Mouse (Mus musculus): ENCODE results near the gene Gm45808. TPM values are rescaled to one million over a fixed set of nuclear protein-coding genes. Genes with fewer than 3 reads are reported as not detected.
A peak's percentile ranks its signal among the peaks of the same experiment; 100 is the strongest.
"Not testable (repeated sequence)": the region's sequence is repeated elsewhere in the genome, so short reads cannot be mapped to it uniquely, and the experiment has no call there.

Gene Gm45808
- polyA plus RNA-seq, 1 experiment from 2014 or later = not detected

DNA sequence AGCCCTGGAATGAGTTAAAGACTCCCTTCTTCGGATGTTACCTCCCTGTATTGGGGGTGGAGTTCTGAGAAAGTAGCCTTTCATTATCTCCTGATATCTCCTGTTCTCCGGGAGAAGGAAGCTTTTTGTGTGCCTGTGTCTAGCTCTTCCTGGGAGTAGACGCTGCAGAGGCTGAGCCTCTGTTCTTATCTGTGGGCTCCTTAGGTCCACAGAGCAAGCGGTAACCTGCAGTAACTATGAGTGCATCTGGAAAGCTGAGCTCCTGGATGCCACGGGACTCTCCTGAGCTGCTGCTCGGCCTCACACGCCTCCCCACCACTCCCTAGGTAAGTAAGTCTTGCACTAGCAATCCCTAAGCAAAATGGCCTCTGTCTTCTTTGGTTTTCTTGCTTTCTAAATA lies 453 bp downstream of the Gm45808 start:
- Histone ChIP-seq H3K9ac (no peak overlapping the region), H3K9me3 (no peaks in the 10 kb centered on the region), H3K4me1 (peaks cover 8% of the 10 kb centered on the region), H3K27ac (no peak overlapping the region), H3K27me3 (no peaks in the 10 kb centered on the region), H3K36me3 (no peaks in the 10 kb centered on the region), H3K4me3 (no peak overlapping the region), H3K4me2 (replicated peaks) (no peak overlapping the region)
- WGBS = 72% methylated on average over 7 of the region's 7 CpGs
- ATAC-seq (ENCODE audit: insufficient number of reproducible peaks, insufficient read depth, low FRiP score, low TSS enrichment) = no peak

DNA sequence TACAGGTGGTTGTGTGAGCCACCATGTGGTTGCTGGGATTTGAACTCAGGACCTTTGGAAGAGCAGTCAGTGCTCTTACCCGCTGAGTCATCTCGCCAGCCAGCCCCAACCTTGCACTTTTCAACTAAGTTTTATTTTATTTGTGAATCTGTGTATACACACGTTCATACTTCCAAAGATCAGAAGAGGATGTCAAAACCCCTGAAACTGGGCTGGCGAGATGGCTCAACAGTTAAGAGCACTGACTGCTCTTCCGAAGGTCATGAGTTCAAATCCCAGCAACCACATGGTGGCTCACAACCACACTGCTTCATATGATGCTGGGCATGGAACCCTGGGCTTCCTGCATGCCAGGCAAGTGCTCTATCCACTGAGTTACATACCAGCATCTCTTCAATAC lies 1.6 kb downstream of the Gm45808 start:
- H3K9ac ChIP-seq; H3K27ac ChIP-seq; H3K27me3 ChIP-seq; H3K36me3 ChIP-seq; H3K4me2 ChIP-seq (replicated peaks); H3K4me1 ChIP-seq; H3K4me3 ChIP-seq; ATAC-seq (ENCODE audit: insufficient number of reproducible peaks, insufficient read depth, low FRiP score, low TSS enrichment); H3K9me3 ChIP-seq: not testable (repeated sequence)
- WGBS = 94% methylated on average over 5 of the region's 5 CpGs

- Histone ChIP-seq H3K4me3 (no peak overlapping the region), H3K4me2 (replicated peaks) (no peak overlapping the region), H3K9me3 (no peaks in the 10 kb centered on the region), H3K27ac (no peak overlapping the region), H3K9ac (no peak overlapping the region), H3K27me3 (no peaks in the 10 kb centered on the region), H3K36me3 (no peaks in the 10 kb centered on the region), H3K4me1 (no peaks in the 10 kb centered on the region)
- 83% methylated on average over 1 of the region's 1 CpGs for WGBS
- no peak for ATAC-seq (ENCODE audit: insufficient number of reproducible peaks, insufficient read depth, low FRiP score, low TSS enrichment)
Observed at GRCm38 (mm10) chr7:45482166-45482565, 4.4 kb downstream of the Gm45808 start.

GRCm38 (mm10) chr7:45481374-45481927 lies 5.2 kb downstream of the Gm45808 start, which contains the start of gene Tulp2:
Gene Tulp2 (plus strand): TSS chr7:45481877.
- Histone ChIP-seq H3K27me3 (no peaks in the 10 kb centered on the region), H3K27ac (no peak within 1 kb of the TSS), H3K4me3 (no peak within 1 kb of the TSS), H3K4me1 (no peaks in the 10 kb centered on the region), H3K9me3 (no peaks in the 10 kb centered on the region), H3K36me3 (no peaks in the 10 kb centered on the region), H3K4me2 (replicated peaks) (no peak within 1 kb of the TSS), H3K9ac (no peak within 1 kb of the TSS)
- 55% methylated on average over 13 of the region's 15 CpGs for whole genome bisulfite sequencing
- peak; percentile 48; the same call in 1 of the 2 replicates for ATAC-seq (ENCODE audit: insufficient number of reproducible peaks, insufficient read depth, low FRiP score, low TSS enrichment)

DNA sequence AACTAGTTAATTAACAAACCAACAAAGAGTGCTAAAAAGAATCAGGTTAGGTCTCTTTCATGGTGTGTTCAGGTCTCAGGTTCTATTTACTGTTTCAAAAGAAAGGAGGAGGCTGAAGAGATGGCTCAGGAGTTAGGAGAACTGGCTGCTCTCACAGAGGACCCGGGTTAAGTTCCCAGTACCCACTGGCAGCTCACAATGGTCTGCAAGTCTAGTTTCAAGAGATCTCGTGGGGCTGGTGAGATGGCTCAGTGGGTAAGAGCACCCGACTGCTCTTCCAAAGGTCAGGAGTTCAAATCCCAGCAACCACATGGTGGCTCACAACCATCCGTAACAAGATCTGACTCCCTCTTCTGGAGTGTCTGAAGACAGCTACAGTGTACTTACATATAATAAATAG lies 6.3 kb downstream of the Gm45808 start:
- H3K36me3 ChIP-seq; H3K4me1 ChIP-seq; ATAC-seq (ENCODE audit: insufficient number of reproducible peaks, insufficient read depth, low FRiP score, low TSS enrichment); H3K27me3 ChIP-seq; H3K9me3 ChIP-seq; H3K4me3 ChIP-seq; H3K9ac ChIP-seq; H3K27ac ChIP-seq; H3K4me2 ChIP-seq (replicated peaks): not testable (repeated sequence)
- 79% methylated on average over 4 of the region's 4 CpGs for WGBS

GRCm38 (mm10) chr7:45478774-45479173 lies 7.8 kb downstream of the Gm45808 start:
- Histone ChIP-seq H3K9me3 (no peaks in the 10 kb centered on the region), H3K4me3 (no peak overlapping the region), H3K4me2 (replicated peaks) (no peak overlapping the region), H3K36me3 (no peaks in the 10 kb centered on the region), H3K27ac (no peak overlapping the region), H3K27me3 (no peaks in the 10 kb centered on the region), H3K4me1 (no peaks in the 10 kb centered on the region), H3K9ac (no peak overlapping the region)
- no peak for ATAC-seq (ENCODE audit: insufficient number of reproducible peaks, insufficient read depth, low FRiP score, low TSS enrichment)
- 92% methylated on average over 7 of the region's 7 CpGs for WGBS

DNA sequence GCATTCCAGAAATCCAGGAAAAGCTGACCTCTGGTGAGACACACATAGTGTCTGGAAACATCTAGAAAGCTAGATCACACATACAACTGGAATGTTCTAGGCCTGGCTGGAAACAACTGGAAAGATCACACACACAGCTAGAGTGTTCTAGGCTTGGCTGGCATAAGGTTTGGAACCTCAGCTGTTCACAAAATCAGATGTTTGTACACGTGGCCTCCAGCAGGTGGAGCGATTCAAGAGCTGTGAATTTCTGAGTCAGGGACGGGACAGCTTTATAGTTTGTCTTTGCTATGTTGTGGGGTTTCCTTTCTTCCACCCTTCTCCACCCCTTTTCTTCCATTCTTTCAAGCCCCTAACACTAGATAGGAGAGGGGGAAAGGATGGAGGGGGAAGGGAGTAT lies 9.6 kb downstream of the Gm45808 start:
- Histone ChIP-seq H3K4me2 (replicated peaks) (no peak overlapping the region), H3K36me3 (no peaks in the 10 kb centered on the region), H3K27ac (no peak overlapping the region), H3K4me1 (no peaks in the 10 kb centered on the region), H3K27me3 (no peaks in the 10 kb centered on the region), H3K9ac (no peak overlapping the region), H3K4me3 (no peak overlapping the region), H3K9me3 (no peaks in the 10 kb centered on the region)
- 12% methylated on average over 3 of the region's 3 CpGs for WGBS
- ATAC-seq (ENCODE audit: insufficient number of reproducible peaks, insufficient read depth, low FRiP score, low TSS enrichment) = no peak

DNA sequence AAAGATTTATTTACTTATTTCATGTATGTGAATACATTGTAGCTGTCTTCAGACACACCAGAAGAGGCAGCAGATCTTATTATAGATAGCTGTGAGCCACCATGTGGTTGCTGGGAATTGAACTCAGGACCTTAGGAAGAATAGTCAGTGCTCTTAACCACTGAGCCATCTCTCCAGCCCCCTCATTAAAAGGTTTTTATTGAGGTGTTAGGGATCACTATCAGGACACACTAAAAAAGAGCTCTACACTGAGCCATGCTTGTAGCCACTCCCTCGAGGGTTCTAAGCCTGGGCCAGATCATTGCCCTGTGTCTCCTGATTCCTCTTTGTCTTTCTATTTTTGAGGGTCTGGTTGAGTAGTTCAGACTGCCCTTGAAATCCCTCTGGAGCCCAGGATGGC lies 10.2 kb downstream of the Gm45808 start:
- no peak for ATAC-seq (ENCODE audit: insufficient number of reproducible peaks, insufficient read depth, low FRiP score, low TSS enrichment)
- Histone ChIP-seq H3K9ac (no peak overlapping the region), H3K36me3 (no peaks in the 10 kb centered on the region)

GRCm38 (mm10) chr7:45475291-45475969 lies 11.2 kb downstream of the Gm45808 start:
- Histone ChIP-seq H3K4me3 (peak overlapping the region; percentile 17; the same call in 1 of the 2 replicates), H3K36me3 (no peaks in the 10 kb centered on the region), H3K9ac (no peak overlapping the region), H3K9me3 (no peaks in the 10 kb centered on the region), H3K27me3 (no peaks in the 10 kb centered on the region), H3K4me2 (replicated peaks) (peak overlapping the region; percentile 36), H3K27ac (no peak overlapping the region), H3K4me1 (no peaks in the 10 kb centered on the region)
- 70% methylated on average over 16 of the region's 16 CpGs for WGBS
- ATAC-seq (ENCODE audit: insufficient number of reproducible peaks, insufficient read depth, low FRiP score, low TSS enrichment) = no peak

More for the DNA sequence above, 10.2 kb downstream of the Gm45808 start:
- Histone ChIP-seq H3K27me3 (no peaks in the 10 kb centered on the region), H3K4me3 (no peak overlapping the region), H3K27ac (no peak overlapping the region), H3K4me2 (replicated peaks) (no peak overlapping the region), H3K4me1 (no peaks in the 10 kb centered on the region), H3K9me3 (no peaks in the 10 kb centered on the region)
- 61% methylated on average over 1 of the region's 1 CpGs for WGBS

DNA sequence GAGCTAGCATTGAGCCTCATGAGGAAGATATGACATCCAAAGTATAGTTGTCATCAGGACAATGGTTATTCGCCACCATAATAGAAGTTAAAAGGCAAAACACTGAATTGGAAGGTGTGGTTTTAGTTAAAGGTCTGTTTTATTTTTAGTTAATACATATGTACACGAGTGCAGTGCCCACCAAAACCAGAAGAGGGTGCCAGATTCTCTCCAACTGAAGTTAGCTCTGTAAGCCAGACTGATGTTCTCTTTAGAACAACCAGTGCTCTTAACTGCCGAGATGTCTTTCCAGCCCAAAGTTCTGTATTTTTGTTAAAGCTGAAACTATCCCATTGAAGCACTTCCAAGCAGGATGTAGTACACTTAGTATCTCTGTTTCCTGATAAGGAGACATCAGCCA lies 15.7 kb downstream of the Gm45808 start:
- Histone ChIP-seq H3K4me3 (no peak overlapping the region), H3K36me3 (no peaks in the 10 kb centered on the region), H3K9me3 (no peaks in the 10 kb centered on the region), H3K4me1 (peaks cover 3% of the 10 kb centered on the region), H3K9ac (no peak overlapping the region), H3K27ac (no peak overlapping the region), H3K4me2 (replicated peaks) (no peak overlapping the region), H3K27me3 (no peaks in the 10 kb centered on the region)
- WGBS = 3% methylated on average over 3 of the region's 3 CpGs
- no peak for ATAC-seq (ENCODE audit: insufficient number of reproducible peaks, insufficient read depth, low FRiP score, low TSS enrichment)

DNA sequence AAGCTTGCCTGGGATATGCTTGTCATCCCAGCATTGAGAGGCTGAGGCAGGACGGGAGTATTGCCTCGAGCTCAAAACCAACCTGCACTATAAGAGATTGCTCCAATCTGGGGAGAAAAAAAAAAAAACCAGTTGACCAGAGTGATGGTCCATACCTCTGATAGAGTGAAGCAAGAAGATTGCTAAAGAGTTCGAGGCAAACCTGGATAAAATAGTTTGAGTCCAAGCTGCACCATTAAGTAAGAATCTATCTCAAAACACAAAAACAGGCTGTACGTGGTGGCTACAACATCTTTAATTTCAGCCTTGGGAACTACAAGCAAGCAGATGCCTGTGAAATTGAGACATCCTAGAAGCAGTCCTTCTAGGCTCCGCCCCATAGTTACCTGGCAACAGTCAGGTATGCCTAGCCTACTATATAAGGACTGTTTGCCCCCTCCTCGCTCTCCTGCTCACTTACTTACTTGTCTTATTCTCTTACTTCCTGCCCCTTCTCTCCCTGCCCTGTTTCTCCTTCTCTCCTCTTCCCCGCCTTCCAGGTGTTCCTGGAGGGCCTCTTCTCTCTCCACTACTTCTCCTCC lies 19.4 kb downstream of the Gm45808 start:
- Histone ChIP-seq H3K27ac (no peak overlapping the region), H3K4me2 (replicated peaks) (peak overlapping the region; percentile 84), H3K27me3 (no peaks in the 10 kb centered on the region), H3K4me3 (peak overlapping the region; percentile 84), H3K9me3 (no peaks in the 10 kb centered on the region), H3K9ac (no peak overlapping the region; the same call in 1 of the 2 replicates), H3K36me3 (peaks cover 27% of the 10 kb centered on the region), H3K4me1 (peaks cover 12% of the 10 kb centered on the region)
- no peak for ATAC-seq (ENCODE audit: insufficient number of reproducible peaks, insufficient read depth, low FRiP score, low TSS enrichment)
- WGBS = 31% methylated on average over 7 of the region's 7 CpGs
